Mouse (Mus musculus): ENCODE results near the gene Ism2. TPM values are rescaled to one million over a fixed set of nuclear protein-coding genes. Genes with fewer than 3 reads are reported as not detected.

Ism2 gene
- polyA plus RNA-seq (2014; fragmentation: Nextera tagmentation; extraction: Ambion mirVana), result 0.52 and 0.53 TPM in 2 replicates

DNA sequence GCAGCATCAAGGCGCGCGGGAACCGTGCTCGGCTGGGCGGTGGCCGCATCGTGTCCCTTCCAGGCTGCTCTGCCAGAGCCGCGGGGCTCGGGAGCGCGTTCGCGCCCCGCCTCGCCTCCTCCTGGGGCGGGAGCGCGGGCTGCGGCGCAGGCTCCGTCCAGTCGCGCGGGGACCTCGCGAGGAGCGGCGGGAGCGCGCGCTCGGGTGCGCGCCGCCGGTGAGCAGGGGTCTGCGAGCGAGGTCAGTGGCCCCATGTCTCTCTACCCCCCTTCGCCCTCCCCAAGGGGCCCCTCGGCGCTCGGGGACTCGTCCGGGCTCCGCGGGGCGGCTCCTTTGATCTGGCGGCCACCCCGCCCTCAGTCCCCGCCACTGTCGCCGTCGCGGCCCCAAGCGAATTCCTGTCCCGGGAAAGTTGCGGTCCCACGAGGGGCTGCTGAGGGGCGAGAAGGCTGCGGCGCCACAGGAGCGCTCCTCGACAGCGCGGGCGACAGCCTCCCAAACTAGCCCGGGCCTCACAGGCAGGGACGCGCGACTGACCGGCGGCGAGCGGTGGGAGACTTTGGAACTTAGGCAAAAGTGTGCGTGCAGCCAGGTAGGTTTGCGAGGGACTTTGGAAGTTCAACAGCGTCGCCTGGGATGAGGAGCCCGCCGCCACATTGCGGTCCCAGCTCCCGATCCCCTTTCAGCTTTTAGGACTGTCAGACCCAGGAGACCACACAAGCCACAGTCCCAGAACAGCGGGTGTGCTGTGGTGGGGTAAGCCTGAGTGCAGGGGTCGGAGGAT lies at the start of gene Ism2:
Ism2 (minus strand) TSS at position 49 of the 784 bp plus-strand sequence.
- H3K27ac ChIP-seq (ENCODE audit: low read depth, low read length), result no peak within 1 kb of the TSS
- no peaks in the 10 kb centered on the region for H3K36me3 ChIP-seq (ENCODE audit: control insufficient read depth, insufficient read depth, low read length)
- peak; percentile 97 for DNase-seq (ENCODE audit: low spot score, missing footprints)
- H3K9me3 ChIP-seq (ENCODE audit: control insufficient read depth, low read length), result no peaks in the 10 kb centered on the region
- WGBS, result under 1% methylated on average over 80 of the region's 86 CpGs
- peak; percentile 88 for ATAC-seq (ENCODE audit: low FRiP score)
- peaks cover 9% of the 10 kb centered on the region for H3K4me1 ChIP-seq (ENCODE audit: control insufficient read depth, insufficient read depth, low read length)
- peaks cover 23% of the 10 kb centered on the region for H3K27me3 ChIP-seq (ENCODE audit: control insufficient read depth, insufficient read depth, low read length)
- peak within 1 kb of the TSS; percentile 57 for H3K4me3 ChIP-seq (ENCODE audit: low read depth, low read length)
- H3K4me2 ChIP-seq, result peak within 1 kb of the TSS; percentile 93
- peak within 1 kb of the TSS; percentile 65 for H3K9ac ChIP-seq (ENCODE audit: low read length)

DNA sequence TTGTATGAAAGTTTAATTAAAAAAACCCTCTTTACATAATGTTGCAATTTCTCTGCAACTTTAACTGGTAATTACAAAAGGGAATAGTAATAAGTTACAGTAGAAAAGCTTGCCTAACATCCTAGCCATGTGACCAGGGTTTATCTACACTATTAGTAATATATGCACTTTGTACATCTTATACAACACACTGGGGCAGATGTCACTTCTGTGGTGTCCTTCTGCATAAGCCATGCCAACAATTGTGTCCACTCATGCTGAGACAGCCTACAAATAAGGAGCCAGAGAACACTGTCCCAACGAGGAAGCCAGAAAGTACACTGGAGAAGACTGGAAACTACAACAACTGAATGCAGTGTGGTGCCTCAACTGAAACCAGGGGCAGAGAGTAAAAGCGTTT lies 48.5 kb upstream of the Ism2 start:
- 82% methylated on average over 2 of the region's 2 CpGs for WGBS
- no peak for ATAC-seq (ENCODE audit: low FRiP score)

DNA sequence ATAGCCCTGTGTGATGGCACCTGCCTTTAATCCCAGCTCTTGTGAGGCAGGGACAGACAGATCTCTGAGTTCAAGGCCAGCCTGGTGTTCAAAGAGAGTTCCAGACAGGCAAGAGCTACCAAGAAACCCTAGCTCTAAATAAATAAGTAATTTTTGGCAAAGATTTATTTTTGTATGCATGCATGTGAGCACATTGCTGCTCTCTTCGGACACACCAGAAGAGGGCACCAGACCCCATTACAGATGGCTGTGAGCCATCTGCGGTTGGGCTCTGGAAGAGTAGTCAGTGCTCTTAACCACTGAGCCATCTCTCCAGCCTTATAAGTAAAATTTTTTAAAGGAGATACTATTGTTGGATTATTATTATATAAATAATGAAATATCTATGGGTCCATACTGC lies 48.0 kb upstream of the Ism2 start:
- Histone ChIP-seq H3K9me3 (ENCODE audit: control insufficient read depth, low read length) (no peaks in the 10 kb centered on the region), H3K4me3 (ENCODE audit: low read depth, low read length) (no peak overlapping the region), H3K27ac (ENCODE audit: low read depth, low read length) (no peak overlapping the region), H3K4me1 (ENCODE audit: control insufficient read depth, insufficient read depth, low read length) (no peaks in the 10 kb centered on the region), H3K9ac (ENCODE audit: low read length) (no peak overlapping the region), H3K36me3 (ENCODE audit: control insufficient read depth, insufficient read depth, low read length) (no peaks in the 10 kb centered on the region), H3K4me2 (no peak overlapping the region), H3K27me3 (ENCODE audit: control insufficient read depth, insufficient read depth, low read length) (no peaks in the 10 kb centered on the region)
- 94% methylated on average over 2 of the region's 2 CpGs for WGBS
- DNase-seq (ENCODE audit: low spot score, missing footprints) (no peak), ATAC-seq (ENCODE audit: low FRiP score) (no peak)

More for the DNA sequence above, 48.5 kb upstream of the Ism2 start:
- no peaks in the 10 kb centered on the region for H3K36me3 ChIP-seq (ENCODE audit: control insufficient read depth, insufficient read depth, low read length)
- H3K4me1 ChIP-seq (ENCODE audit: control insufficient read depth, insufficient read depth, low read length), result no peaks in the 10 kb centered on the region
- H3K27me3 ChIP-seq (ENCODE audit: control insufficient read depth, insufficient read depth, low read length), result no peaks in the 10 kb centered on the region
- no peak overlapping the region for H3K4me3 ChIP-seq (ENCODE audit: low read depth, low read length)
- no peak overlapping the region for H3K9ac ChIP-seq (ENCODE audit: low read length)
- no peak overlapping the region for H3K4me2 ChIP-seq
- H3K27ac ChIP-seq (ENCODE audit: low read depth, low read length), result no peak overlapping the region
- no peaks in the 10 kb centered on the region for H3K9me3 ChIP-seq (ENCODE audit: control insufficient read depth, low read length)
- DNase-seq (ENCODE audit: low spot score, missing footprints), result no peak

- Histone ChIP-seq H3K9ac (ENCODE audit: low read length) (no peak overlapping the region), H3K27me3 (ENCODE audit: control insufficient read depth, insufficient read depth, low read length) (no peaks in the 10 kb centered on the region), H3K4me2 (no peak overlapping the region), H3K4me3 (ENCODE audit: low read depth, low read length) (no peak overlapping the region), H3K27ac (ENCODE audit: low read depth, low read length) (no peak overlapping the region), H3K9me3 (ENCODE audit: control insufficient read depth, low read length) (no peaks in the 10 kb centered on the region), H3K36me3 (ENCODE audit: control insufficient read depth, insufficient read depth, low read length) (no peaks in the 10 kb centered on the region), H3K4me1 (ENCODE audit: control insufficient read depth, insufficient read depth, low read length) (no peaks in the 10 kb centered on the region)
- no peak for ATAC-seq (ENCODE audit: low FRiP score)
- no peak for DNase-seq (ENCODE audit: low spot score, missing footprints)
Observed at GRCm38 (mm10) chr12:87343084-87343605, 43.6 kb upstream of the Ism2 start.

DNA sequence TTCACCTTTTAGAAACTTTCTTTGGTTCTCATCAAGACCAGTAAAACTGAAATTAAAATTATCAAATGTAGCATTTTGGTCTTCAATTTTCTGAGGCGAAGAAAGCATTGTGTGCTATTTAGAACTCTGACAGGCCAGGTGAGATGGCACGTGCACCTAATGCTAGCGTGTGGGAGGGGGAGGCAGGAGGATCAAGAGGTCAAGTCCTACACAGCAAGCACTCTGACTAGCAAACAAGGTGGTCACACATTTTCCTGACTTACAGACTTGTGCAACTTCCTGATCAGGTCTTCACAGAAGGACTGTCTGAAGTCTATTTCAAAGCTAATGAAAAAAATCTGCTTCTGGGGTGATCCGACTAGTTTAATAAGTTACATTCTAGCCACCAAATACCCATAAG lies 38.6 kb upstream of the Ism2 start:
- no peak overlapping the region for H3K4me2 ChIP-seq
- H3K27ac ChIP-seq (ENCODE audit: low read depth, low read length), result no peak overlapping the region
- H3K9me3 ChIP-seq (ENCODE audit: control insufficient read depth, low read length), result no peaks in the 10 kb centered on the region
- ATAC-seq (ENCODE audit: low FRiP score) (no peak), DNase-seq (ENCODE audit: low spot score, missing footprints) (no peak)
- 90% methylated on average over 4 of the region's 4 CpGs for WGBS
- no peaks in the 10 kb centered on the region for H3K4me1 ChIP-seq (ENCODE audit: control insufficient read depth, insufficient read depth, low read length)
- H3K4me3 ChIP-seq (ENCODE audit: low read depth, low read length), result no peak overlapping the region
- H3K9ac ChIP-seq (ENCODE audit: low read length), result no peak overlapping the region
- no peaks in the 10 kb centered on the region for H3K36me3 ChIP-seq (ENCODE audit: control insufficient read depth, insufficient read depth, low read length)
- H3K27me3 ChIP-seq (ENCODE audit: control insufficient read depth, insufficient read depth, low read length), result no peaks in the 10 kb centered on the region

DNA sequence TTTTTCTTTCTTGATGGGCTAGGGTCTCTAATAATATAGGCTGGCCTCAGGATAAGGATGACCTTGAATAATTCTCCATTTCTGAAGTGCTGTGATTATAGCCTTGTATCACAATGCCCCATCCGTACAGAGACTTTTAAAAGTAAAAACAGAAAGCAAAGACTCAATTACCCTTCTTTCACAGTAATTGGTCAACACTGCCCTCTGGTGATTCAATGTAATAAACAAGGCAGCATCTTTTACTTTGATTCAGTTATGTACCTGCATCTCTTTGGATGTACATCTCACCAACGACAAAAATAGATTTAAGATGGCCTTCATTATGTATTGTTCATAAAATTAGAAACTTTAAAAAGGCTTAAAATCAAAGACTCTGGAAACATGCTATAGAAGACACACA lies 35.4 kb upstream of the Ism2 start:
- no peak for ATAC-seq (ENCODE audit: low FRiP score)
- no peak for DNase-seq (ENCODE audit: low spot score, missing footprints)
- peaks cover 12% of the 10 kb centered on the region; the same call in 1 of the 2 replicates for H3K27me3 ChIP-seq (ENCODE audit: control insufficient read depth, insufficient read depth, low read length)
- no peak overlapping the region for H3K9ac ChIP-seq (ENCODE audit: low read length)
- WGBS, result 42% methylated on average over 2 of the region's 2 CpGs
- no peak overlapping the region for H3K27ac ChIP-seq (ENCODE audit: low read depth, low read length)
- no peaks in the 10 kb centered on the region for H3K9me3 ChIP-seq (ENCODE audit: control insufficient read depth, low read length)
- H3K4me2 ChIP-seq, result no peak overlapping the region
- no peaks in the 10 kb centered on the region for H3K4me1 ChIP-seq (ENCODE audit: control insufficient read depth, insufficient read depth, low read length)
- H3K36me3 ChIP-seq (ENCODE audit: control insufficient read depth, insufficient read depth, low read length), result no peaks in the 10 kb centered on the region
- no peak overlapping the region for H3K4me3 ChIP-seq (ENCODE audit: low read depth, low read length)

DNA sequence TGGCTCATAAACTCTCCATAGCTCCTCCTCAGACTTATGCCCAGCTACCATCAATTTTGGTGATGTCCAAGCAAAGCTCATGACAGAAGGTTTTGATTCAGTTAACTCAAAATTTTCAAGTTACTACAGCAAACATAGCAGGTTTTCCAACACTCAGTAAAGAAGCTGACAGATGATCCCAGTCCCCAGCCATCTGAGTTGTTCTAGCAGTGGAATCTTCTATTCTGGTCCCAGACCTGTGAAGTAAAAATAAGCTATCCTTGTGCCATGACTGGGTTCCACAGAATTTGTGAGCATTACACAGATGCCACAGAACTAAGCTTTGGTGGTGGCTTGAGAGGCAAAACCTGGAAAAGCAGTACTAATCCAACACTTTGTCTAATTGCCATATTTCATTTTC lies 34.3 kb upstream of the Ism2 start:
- peaks cover 21% of the 10 kb centered on the region for H3K27me3 ChIP-seq (ENCODE audit: control insufficient read depth, insufficient read depth, low read length)
- H3K9me3 ChIP-seq (ENCODE audit: control insufficient read depth, low read length), result no peaks in the 10 kb centered on the region
- H3K4me3 ChIP-seq (ENCODE audit: low read depth, low read length), result no peak overlapping the region
- no peak for ATAC-seq (ENCODE audit: low FRiP score)
- no peak overlapping the region for H3K27ac ChIP-seq (ENCODE audit: low read depth, low read length)
- no peak for DNase-seq (ENCODE audit: low spot score, missing footprints)
- H3K4me2 ChIP-seq, result no peak overlapping the region
- H3K4me1 ChIP-seq (ENCODE audit: control insufficient read depth, insufficient read depth, low read length), result no peaks in the 10 kb centered on the region
- H3K9ac ChIP-seq (ENCODE audit: low read length), result no peak overlapping the region
- H3K36me3 ChIP-seq (ENCODE audit: control insufficient read depth, insufficient read depth, low read length), result no peaks in the 10 kb centered on the region

- ATAC-seq (ENCODE audit: low FRiP score) (no peak), DNase-seq (ENCODE audit: low spot score, missing footprints) (no peak)
- WGBS, result 84% methylated on average over 4 of the region's 4 CpGs
- H3K27me3 ChIP-seq (ENCODE audit: control insufficient read depth, insufficient read depth, low read length), result peaks cover 25% of the 10 kb centered on the region
- no peaks in the 10 kb centered on the region for H3K36me3 ChIP-seq (ENCODE audit: control insufficient read depth, insufficient read depth, low read length)
- no peak overlapping the region for H3K9ac ChIP-seq (ENCODE audit: low read length)
- no peak overlapping the region for H3K27ac ChIP-seq (ENCODE audit: low read depth, low read length)
- H3K4me3 ChIP-seq (ENCODE audit: low read depth, low read length), result no peak overlapping the region
- H3K4me2 ChIP-seq, result no peak overlapping the region
- no peaks in the 10 kb centered on the region for H3K9me3 ChIP-seq (ENCODE audit: control insufficient read depth, low read length)
- H3K4me1 ChIP-seq (ENCODE audit: control insufficient read depth, insufficient read depth, low read length), result peaks cover 3% of the 10 kb centered on the region
Observed at GRCm38 (mm10) chr12:87332511-87332910, 33.0 kb upstream of the Ism2 start.

DNA sequence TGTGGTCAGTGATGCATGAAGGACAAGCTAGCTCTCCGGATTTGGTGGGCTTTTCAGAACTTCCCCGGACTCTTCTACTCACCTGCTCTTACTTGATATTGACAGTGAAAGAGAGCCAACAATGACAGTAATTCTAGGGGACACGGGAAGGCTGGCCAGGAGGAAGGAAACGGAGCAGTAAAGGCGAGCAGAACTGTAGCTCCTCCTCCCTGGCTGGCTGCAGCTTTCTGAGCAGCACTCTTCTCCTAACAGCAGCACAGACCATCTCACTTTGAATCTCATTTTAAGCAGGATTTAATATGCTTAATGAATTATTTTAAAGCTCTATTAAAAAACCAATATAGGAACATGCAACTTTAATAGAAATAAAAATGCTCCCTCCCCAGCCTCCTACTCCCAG lies 32.4 kb upstream of the Ism2 start:
- Histone ChIP-seq H3K36me3 (ENCODE audit: control insufficient read depth, insufficient read depth, low read length) (no peaks in the 10 kb centered on the region), H3K4me1 (ENCODE audit: control insufficient read depth, insufficient read depth, low read length) (peaks cover 4% of the 10 kb centered on the region), H3K27me3 (ENCODE audit: control insufficient read depth, insufficient read depth, low read length) (peaks cover 25% of the 10 kb centered on the region), H3K9me3 (ENCODE audit: control insufficient read depth, low read length) (no peaks in the 10 kb centered on the region), H3K4me3 (ENCODE audit: low read depth, low read length) (no peak overlapping the region), H3K4me2 (no peak overlapping the region), H3K27ac (ENCODE audit: low read depth, low read length) (no peak overlapping the region), H3K9ac (ENCODE audit: low read length) (no peak overlapping the region)
- ATAC-seq (ENCODE audit: low FRiP score) (no peak), DNase-seq (ENCODE audit: low spot score, missing footprints) (no peak)
- 28% methylated on average over 5 of the region's 5 CpGs for WGBS
